Mouse (Mus musculus): ENCODE data around the gene Trcg1. TPM values are rescaled to one million over a fixed set of nuclear protein-coding genes. Genes with fewer than 3 reads are reported as not detected.
"Not testable (repeated sequence)": the region's sequence is repeated elsewhere in the genome, so short reads cannot be mapped to it uniquely, and the experiment has no call there.

Trcg1 gene
- total RNA-seq (2021) = not detected
- long read RNA-seq, experiment 1 = 0 reads
- long read RNA-seq, experiment 2 = 0 reads

GRCm38 (mm10) chr9:57236256-57236655 lies at the start of gene Trcg1:
TSS of gene Trcg1 (plus strand) at chr9:57236556.
- no peak for DNase-seq (ENCODE audit: low spot score in 2 of 2)

- DNase-seq (ENCODE audit: low spot score in 2 of 2) = no peak
Observed at GRCm38 (mm10) chr9:57196708-57197107, 39.6 kb upstream of the Trcg1 start.

- no peak for DNase-seq (ENCODE audit: low spot score in 2 of 2)
Observed at GRCm38 (mm10) chr9:57197414-57197813, 38.9 kb upstream of the Trcg1 start.

- no peak for DNase-seq (ENCODE audit: low spot score in 2 of 2)
Observed at GRCm38 (mm10) chr9:57202981-57203380, 33.4 kb upstream of the Trcg1 start.

- not testable (repeated sequence) for DNase-seq (ENCODE audit: low spot score in 2 of 2)
Observed at GRCm38 (mm10) chr9:57203571-57203970, 32.8 kb upstream of the Trcg1 start.

GRCm38 (mm10) chr9:57206896-57207295 lies 29.5 kb upstream of the Trcg1 start:
- no peak for DNase-seq (ENCODE audit: low spot score in 2 of 2)

- DNase-seq (ENCODE audit: low spot score in 2 of 2) = peak in 1 of 2 experiments; percentile 35
Observed at GRCm38 (mm10) chr9:57209316-57209715, 27.0 kb upstream of the Trcg1 start.

- DNase-seq (ENCODE audit: low spot score in 2 of 2) = no peak
Observed at GRCm38 (mm10) chr9:57212448-57213222, 23.7 kb upstream of the Trcg1 start.

- DNase-seq (ENCODE audit: low spot score in 2 of 2) = no peak
Observed at GRCm38 (mm10) chr9:57214500-57214899, 21.9 kb upstream of the Trcg1 start.

- DNase-seq (ENCODE audit: low spot score in 2 of 2) = no peak
Observed at GRCm38 (mm10) chr9:57217220-57217619, 19.1 kb upstream of the Trcg1 start.

GRCm38 (mm10) chr9:57218776-57219175 lies 17.6 kb upstream of the Trcg1 start:
- no peak for DNase-seq (ENCODE audit: low spot score in 2 of 2)

- no peak for DNase-seq (ENCODE audit: low spot score in 2 of 2)
Observed at GRCm38 (mm10) chr9:57219511-57219910, 16.8 kb upstream of the Trcg1 start.

GRCm38 (mm10) chr9:57220356-57220755 lies 16.0 kb upstream of the Trcg1 start:
- peak; percentile 16 to 30 for DNase-seq (ENCODE audit: low spot score in 2 of 2)

- DNase-seq (ENCODE audit: low spot score in 2 of 2) = no peak
Observed at GRCm38 (mm10) chr9:57223341-57223740, 13.0 kb upstream of the Trcg1 start.

GRCm38 (mm10) chr9:57225780-57226627 lies 10.4 kb upstream of the Trcg1 start:
- DNase-seq (ENCODE audit: low spot score in 2 of 2) = no peak

- not testable (repeated sequence) for DNase-seq (ENCODE audit: low spot score in 2 of 2)
Observed at GRCm38 (mm10) chr9:57226628-57227122, 9.7 kb upstream of the Trcg1 start.

- no peak for DNase-seq (ENCODE audit: low spot score in 2 of 2)
Observed at GRCm38 (mm10) chr9:57227203-57227602, 9.2 kb upstream of the Trcg1 start.

- no peak for DNase-seq (ENCODE audit: low spot score in 2 of 2)
Observed at GRCm38 (mm10) chr9:57228186-57228585, 8.2 kb upstream of the Trcg1 start.

- DNase-seq (ENCODE audit: low spot score in 2 of 2) = no peak
Observed at GRCm38 (mm10) chr9:57229726-57230125, 6.6 kb upstream of the Trcg1 start.

GRCm38 (mm10) chr9:57230146-57230783 lies 6.1 kb upstream of the Trcg1 start:
- DNase-seq (ENCODE audit: low spot score in 2 of 2) = no peak

- no peak for DNase-seq (ENCODE audit: low spot score in 2 of 2)
Observed at GRCm38 (mm10) chr9:57231536-57232255, 4.7 kb upstream of the Trcg1 start.
